Mouse (Mus musculus) embryonic facial prominence, embryonic 10.5 days (tissue): ENCODE measurements at regions not wholly inside any gene's neighbourhood (a gene's known extent, or its start where the extent isn't known, plus 50 kb on each side); places are given as distances from the start of the nearest gene placed in this dataset.

Experiments
- DNase-seq: peaks from one replicate; pipeline ENCODE4 v3.0.0-alpha.2; 2017; ENCODE audit warnings: low spot score
- H3K27ac ChIP-seq: fragments of 300-500 bp; sonication (generic); replicated peaks from 2 replicates; pipeline ENCODE4 v1.5.1; 2016; ENCODE audit warnings: mild to moderate bottlenecking
- H3K27me3 ChIP-seq: fragments of 300-500 bp; sonication (generic); replicated peaks from 2 replicates; pipeline ENCODE4 v1.6.1; 2016; ENCODE audit warnings: low read depth, mild to moderate bottlenecking; ENCODE audit not compliant: poor library complexity, severe bottlenecking
- H3K36me3 ChIP-seq: fragments of 300-500 bp; sonication (generic); replicated peaks from 2 replicates; pipeline ENCODE4 v1.6.1; 2016; ENCODE audit warnings: mild to moderate bottlenecking, moderate library complexity
- H3K4me1 ChIP-seq: fragments of 300-500 bp; sonication (generic); 2 replicates; pipeline ENCODE4 v1.6.1; 2016
- H3K4me3 ChIP-seq: fragments of 300-500 bp; sonication (generic); 2 replicates; pipeline ENCODE4 v1.5.1; 2016; ENCODE audit warnings: mild to moderate bottlenecking, moderate library complexity
- H3K9me3 ChIP-seq: fragments of 300-500 bp; sonication (generic); 2 replicates; pipeline ENCODE4 v1.6.1; 2016; ENCODE audit warnings: mild to moderate bottlenecking
- WGBS: fragments of 180-500 bp; shearing (Covaris S2); methylation state at CpG from one replicate; pipeline ENCODE4 v1.1.7; 2016; 5-methylcytosine and 5-hydroxymethylcytosine counted together

DNA sequence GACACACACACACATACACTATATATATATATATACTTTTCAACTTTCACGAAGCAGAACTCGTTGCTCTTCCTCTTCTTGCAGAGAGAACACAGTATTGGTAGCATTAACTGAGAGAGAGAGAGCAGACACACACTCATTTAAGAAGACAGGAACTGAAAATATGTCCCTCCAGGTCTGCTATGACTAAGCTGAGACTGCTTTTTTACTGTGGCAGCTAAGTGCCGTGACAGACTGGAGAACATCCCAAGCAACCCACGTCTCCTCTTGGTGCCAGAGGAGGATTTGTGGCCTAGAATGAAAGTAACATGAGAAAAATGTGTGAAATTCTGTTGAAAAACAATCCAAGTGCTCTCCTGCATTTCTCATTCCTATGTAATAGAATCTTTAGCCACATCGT lies 159.9 kb upstream of the Tmco5 start:
- no peak for DNase-seq
- Histone ChIP-seq H3K9me3 (no peaks in the 10 kb centered on the region), H3K36me3 (no peaks in the 10 kb centered on the region), H3K4me3 (no peak overlapping the region), H3K4me1 (0 out of 2 replicates have a peak, but pooled peaks cover 3% of the 10 kb centered on the region), H3K27ac (no peak overlapping the region), H3K27me3 (no peaks in the 10 kb centered on the region)
- 90% methylated on average over 5 of the region's 5 CpGs for WGBS

- no peaks in the 10 kb centered on the region for H3K4me1 ChIP-seq
- no peaks in the 10 kb centered on the region for H3K27me3 ChIP-seq
- no peaks in the 10 kb centered on the region for H3K36me3 ChIP-seq
- 64% methylated on average over 1 of the region's 1 CpGs for WGBS
- H3K9me3 ChIP-seq: no peaks in the 10 kb centered on the region
- DNase-seq: no peak
- no peak overlapping the region for H3K4me3 ChIP-seq
- no peak overlapping the region for H3K27ac ChIP-seq
Observed at GRCm38 (mm10) chr2:116727591-116727990, 150.9 kb upstream of the Tmco5 start.

DNA sequence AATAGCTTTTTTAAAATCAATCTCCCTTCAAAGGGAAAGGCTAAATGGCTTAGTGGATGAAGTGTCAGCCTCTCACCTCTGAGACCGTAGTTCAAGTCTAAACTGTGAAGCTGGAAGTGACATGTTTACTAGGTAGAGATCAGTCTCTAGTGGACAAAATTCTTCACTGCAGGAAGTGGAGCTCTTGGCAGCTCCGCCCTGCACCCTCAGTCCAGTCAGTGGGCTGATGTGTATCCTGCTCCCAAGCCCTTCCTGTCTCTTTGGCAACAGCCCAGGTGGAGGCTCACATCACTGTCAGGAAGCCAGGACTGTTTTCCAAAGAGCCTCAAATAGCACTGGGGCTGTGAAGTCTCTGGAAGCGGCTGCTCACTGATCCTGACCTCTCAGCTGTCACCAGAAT lies 142.8 kb upstream of the Tmco5 start:
- no peaks in the 10 kb centered on the region for H3K27me3 ChIP-seq
- H3K36me3 ChIP-seq: no peaks in the 10 kb centered on the region
- 50% methylated on average over 3 of the region's 3 CpGs for WGBS
- H3K9me3 ChIP-seq: no peaks in the 10 kb centered on the region
- H3K4me3 ChIP-seq: no peak overlapping the region
- no peak overlapping the region for H3K27ac ChIP-seq
- peak; percentile 12 for DNase-seq
- no peaks in the 10 kb centered on the region for H3K4me1 ChIP-seq

DNA sequence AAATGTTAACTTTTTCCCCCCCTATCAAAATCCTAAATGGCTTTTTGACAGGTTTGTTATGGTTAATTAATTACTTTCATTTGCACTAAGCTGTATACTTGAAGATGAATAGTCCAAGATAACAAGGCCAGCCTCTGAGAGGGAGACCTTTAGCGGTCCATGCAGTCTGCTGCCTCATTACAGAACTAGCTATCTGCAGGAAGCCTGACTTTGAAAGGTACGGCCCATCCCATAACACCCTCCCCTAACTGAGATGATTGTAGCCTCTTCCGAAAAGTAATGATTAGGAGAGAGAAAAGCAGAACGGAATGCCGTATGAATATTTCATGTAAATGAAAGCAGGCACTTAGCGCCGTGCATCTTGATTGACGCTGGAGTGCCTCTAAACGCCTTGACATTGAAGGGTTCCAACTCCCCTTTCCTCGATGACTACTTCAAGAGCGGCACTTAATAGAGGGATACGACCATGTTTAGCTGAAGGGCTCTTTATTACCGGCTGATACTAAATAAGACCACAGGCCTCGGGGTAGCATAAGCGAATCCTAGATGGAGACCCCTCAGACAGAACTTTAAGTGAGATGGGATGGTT lies 109.9 kb upstream of the Tmco5 start:
- Histone ChIP-seq H3K27me3 (no peaks in the 10 kb centered on the region), H3K4me3 (no peak overlapping the region), H3K4me1 (0 out of 2 replicates have a peak, but pooled peaks cover 10% of the 10 kb centered on the region), H3K36me3 (no peaks in the 10 kb centered on the region), H3K9me3 (no peaks in the 10 kb centered on the region), H3K27ac (no peak overlapping the region)
- DNase-seq: no peak
- 80% methylated on average over 15 of the region's 15 CpGs for WGBS

DNA sequence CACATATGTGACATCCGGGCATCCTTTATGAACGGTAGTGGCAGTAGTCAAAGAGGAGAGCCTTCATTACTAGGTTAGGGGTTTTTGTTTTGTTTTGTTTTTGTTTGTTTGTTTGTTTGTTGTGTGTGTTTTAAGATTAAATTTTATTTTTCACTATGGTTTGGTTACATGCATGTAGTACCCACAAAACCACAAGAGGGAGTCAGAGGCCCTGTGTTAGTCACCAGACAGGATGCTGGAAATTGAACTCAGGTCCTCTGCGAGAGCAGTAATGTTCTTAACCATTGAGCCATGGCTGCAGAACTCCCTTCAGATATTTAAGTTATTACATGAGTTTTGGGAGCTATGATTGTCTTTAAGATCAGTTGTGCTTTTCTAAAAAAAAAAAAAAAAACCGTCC lies 109.3 kb upstream of the Tmco5 start:
- no peak for DNase-seq
- no peak overlapping the region for H3K27ac ChIP-seq
- H3K4me3 ChIP-seq: no peak overlapping the region
- H3K36me3 ChIP-seq: no peaks in the 10 kb centered on the region
- 83% methylated on average over 4 of the region's 4 CpGs for WGBS
- H3K27me3 ChIP-seq: no peaks in the 10 kb centered on the region
- 0 out of 2 replicates have a peak, but pooled peaks cover 10% of the 10 kb centered on the region for H3K4me1 ChIP-seq
- H3K9me3 ChIP-seq: no peaks in the 10 kb centered on the region

- WGBS: 90% methylated on average over 6 of the region's 6 CpGs
- no peaks in the 10 kb centered on the region for H3K36me3 ChIP-seq
- no peaks in the 10 kb centered on the region for H3K9me3 ChIP-seq
- 0 out of 2 replicates have a peak, but pooled peaks cover 10% of the 10 kb centered on the region for H3K4me1 ChIP-seq
- H3K27ac ChIP-seq: no peak overlapping the region
- H3K4me3 ChIP-seq: no peak overlapping the region
- no peak for DNase-seq
- no peaks in the 10 kb centered on the region for H3K27me3 ChIP-seq
Observed at GRCm38 (mm10) chr2:116772569-116772968, 105.9 kb upstream of the Tmco5 start.

GRCm38 (mm10) chr2:116800141-116800540 lies 78.3 kb upstream of the Tmco5 start:
- 78% methylated on average over 2 of the region's 2 CpGs for whole genome bisulfite sequencing
- no peaks in the 10 kb centered on the region for H3K27me3 ChIP-seq
- no peaks in the 10 kb centered on the region for H3K9me3 ChIP-seq
- H3K4me3 ChIP-seq: no peak overlapping the region
- H3K27ac ChIP-seq: no peak overlapping the region
- DNase-seq: no peak
- no peaks in the 10 kb centered on the region for H3K36me3 ChIP-seq
- no peaks in the 10 kb centered on the region for H3K4me1 ChIP-seq

- Histone ChIP-seq H3K27me3 (no peaks in the 10 kb centered on the region), H3K4me3 (no peak overlapping the region), H3K4me1 (no peaks in the 10 kb centered on the region), H3K9me3 (no peaks in the 10 kb centered on the region), H3K36me3 (no peaks in the 10 kb centered on the region), H3K27ac (no peak overlapping the region)
- WGBS: 88% methylated on average over 7 of the region's 7 CpGs
- no peak for DNase-seq
Observed at GRCm38 (mm10) chr2:116801578-116801977, 76.9 kb upstream of the Tmco5 start.

DNA sequence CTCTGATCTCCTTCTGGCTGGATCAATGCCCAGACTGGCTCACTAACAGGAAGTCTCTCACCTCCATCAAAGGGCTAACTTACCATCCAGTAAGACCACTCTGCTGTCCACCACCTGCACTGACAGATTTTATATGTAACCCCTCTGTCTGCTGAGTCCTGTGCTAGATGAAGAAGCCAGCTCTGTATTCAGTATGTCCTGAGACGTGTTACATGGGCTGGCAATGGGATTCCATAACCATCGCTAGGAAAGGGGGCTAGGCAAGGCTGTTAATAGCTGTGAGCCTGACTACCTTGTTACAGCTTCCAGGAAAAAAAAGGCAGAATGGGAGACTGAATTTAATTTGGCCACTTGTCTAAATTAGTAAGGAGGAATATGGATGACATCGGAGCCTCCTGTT lies 71.3 kb upstream of the Tmco5 start:
- Histone ChIP-seq H3K36me3 (no peaks in the 10 kb centered on the region), H3K9me3 (no peaks in the 10 kb centered on the region), H3K27ac (no peak overlapping the region), H3K27me3 (no peaks in the 10 kb centered on the region), H3K4me3 (no peak overlapping the region), H3K4me1 (peaks cover 1% of the 10 kb centered on the region; the same call in 1 of the 2 replicates)
- no peak for DNase-seq
- WGBS: 81% methylated on average over 3 of the region's 3 CpGs

GRCm38 (mm10) chr2:116807636-116808035 lies 70.9 kb upstream of the Tmco5 start:
- Histone ChIP-seq H3K9me3 (no peaks in the 10 kb centered on the region), H3K4me1 (peaks cover 5% of the 10 kb centered on the region; the same call in 1 of the 2 replicates), H3K36me3 (no peaks in the 10 kb centered on the region), H3K4me3 (no peak overlapping the region), H3K27ac (no peak overlapping the region), H3K27me3 (no peaks in the 10 kb centered on the region)
- no peak for DNase-seq
- WGBS: 83% methylated on average over 7 of the region's 7 CpGs

GRCm38 (mm10) chr2:116808113-116808512 lies 70.4 kb upstream of the Tmco5 start:
- 76% methylated on average over 6 of the region's 6 CpGs for WGBS
- H3K36me3 ChIP-seq: no peaks in the 10 kb centered on the region
- no peaks in the 10 kb centered on the region for H3K27me3 ChIP-seq
- H3K4me3 ChIP-seq: no peak overlapping the region
- no peak for DNase-seq
- H3K9me3 ChIP-seq: no peaks in the 10 kb centered on the region
- peaks cover 10% of the 10 kb centered on the region for H3K4me1 ChIP-seq
- H3K27ac ChIP-seq: no peak overlapping the region

- no peak for DNase-seq
- Histone ChIP-seq H3K36me3 (no peaks in the 10 kb centered on the region), H3K9me3 (no peaks in the 10 kb centered on the region), H3K27me3 (no peaks in the 10 kb centered on the region), H3K27ac (no peak overlapping the region), H3K4me1 (peaks cover 15% of the 10 kb centered on the region), H3K4me3 (no peak overlapping the region)
- WGBS: 89% methylated on average over 8 of the region's 8 CpGs
Observed at GRCm38 (mm10) chr2:116808554-116808953, 69.9 kb upstream of the Tmco5 start.

GRCm38 (mm10) chr2:116810116-116810515 lies 68.4 kb upstream of the Tmco5 start:
- Histone ChIP-seq H3K4me1 (peaks cover 21% of the 10 kb centered on the region), H3K27me3 (no peaks in the 10 kb centered on the region), H3K4me3 (no peak overlapping the region), H3K36me3 (no peaks in the 10 kb centered on the region), H3K27ac (no peak overlapping the region), H3K9me3 (no peaks in the 10 kb centered on the region)
- WGBS: 95% methylated on average over 16 of the region's 16 CpGs
- DNase-seq: no peak
